9 mouse cellular contexts compared by ENCODE assay signal in the genomic region with DNA sequence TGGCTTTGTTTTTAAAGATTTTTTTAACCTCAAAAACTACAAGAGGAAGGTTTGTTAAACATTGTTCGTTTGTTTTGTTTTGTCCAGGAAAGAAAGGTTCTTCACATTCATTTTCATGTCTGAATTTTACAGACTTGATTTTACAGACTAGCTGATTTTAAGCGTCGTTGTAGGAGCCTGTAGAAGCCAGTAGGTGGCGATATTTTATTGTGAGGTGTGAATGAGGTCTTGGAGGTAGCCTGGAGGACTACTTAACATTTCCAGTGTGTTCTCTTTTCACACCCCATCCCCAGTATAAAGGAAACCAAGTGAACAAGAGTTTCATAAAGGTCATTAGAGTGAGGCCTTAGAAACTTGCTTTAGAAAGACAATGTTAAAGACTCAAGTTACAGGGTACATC. TPM values are rescaled to one million over a fixed set of nuclear protein-coding genes. Genes with fewer than 3 reads are reported as not detected.
DNase-seq lines count a peak whose midpoint lies in the region; ATAC-seq and TF ChIP-seq lines count a peak whose summit lies in the region.
"Had no signal": no experiment of that assay in that cellular context is flagged by ENCODE, and none has a peak within 500 bp of the region (broad histone marks: within the 10 kb centered on the region; RNA-seq: fewer than 3 reads in every experiment).

No protein-coding gene starts in this region.

- no peak overlapping the region for H3K4me2 ChIP-seq in forebrain, postnatal 0 days (ENCODE audit: low read depth)
- H3K4me2 ChIP-seq in forebrain, embryonic 11.5 days (ENCODE audit: low read depth, low read length, severe bottlenecking), result no peak overlapping the region
- H3K4me2 ChIP-seq in lung, embryonic 14.5 days, result peak overlapping the region; percentile 69

- ATAC-seq in forebrain, postnatal 0 days, result peak; percentile 48; the same call in 1 of the 2 replicates
- ATAC-seq in forebrain, embryonic 11.5 days (replicated peaks; ENCODE audit: low FRiP score), result no peak
- no peak for ATAC-seq in lung, embryonic 14.5 days (ENCODE audit: insufficient read depth)
- ATAC-seq in erythroid progenitor cell, adult 5-6 weeks (replicated peaks; ENCODE audit: low FRiP score, poor library complexity, severe bottlenecking), result no peak

- TF ChIP-seq CTCF in forebrain, postnatal 0 days (IDR thresholded peaks at IDR 0.05; ENCODE audit: low read depth), result peak; percentile 73
- TF ChIP-seq CTCF in lung, embryonic 14.5 days (IDR thresholded peaks at IDR 0.05; ENCODE audit: low read depth), result peak; percentile 77
- no peak for TF ChIP-seq CTCF in lung, adult 2 months (IDR thresholded peaks at IDR 0.05; ENCODE audit: insufficient read depth, low read length)

- TF ChIP-seq POLR2A in lung, adult 2 months (IDR thresholded peaks at IDR 0.05; ENCODE audit: borderline replicate concordance, extremely low read depth, low read depth, low read length), result no peak

- DNase-seq in forebrain, postnatal 0 days, result peak; percentile 72
- no peak for DNase-seq in forebrain, embryonic 11.5 days (ENCODE audit: low spot score)
- peak; percentile 90 for DNase-seq in lung, embryonic 14.5 days
- no peak for DNase-seq in lung, adult 2 months
- peak; percentile 51 to 63 for DNase-seq in cerebellum, postnatal 14 days
- peak; percentile 29 to 40 for DNase-seq in layer of hippocampus, postnatal 10 days (ENCODE audit: low spot score in 2 of 2)
- DNase-seq in thymus, postnatal 36 days, result no peak

- H3K27me3 ChIP-seq in forebrain, postnatal 0 days (ENCODE audit: insufficient read depth, low read length), result peaks cover 18% of the 10 kb centered on the region; the same call in 1 of the 2 replicates
- H3K27me3 ChIP-seq in forebrain, embryonic 11.5 days (ENCODE audit: control insufficient read depth, insufficient read depth, low read length), result peaks cover 19% of the 10 kb centered on the region
- H3K27me3 ChIP-seq in lung, embryonic 14.5 days (ENCODE audit: insufficient read depth, low read length), result peaks cover 15% of the 10 kb centered on the region; the same call in 1 of the 2 replicates

- 5% methylated on average over 4 of the region's 4 CpGs for WGBS in forebrain, postnatal 0 days
- 3% methylated on average over 4 of the region's 4 CpGs for WGBS in forebrain, embryonic 11.5 days
- WGBS in lung, embryonic 14.5 days, result 2% methylated on average over 4 of the region's 4 CpGs
- WGBS in lung, adult 2 months, result 3% methylated on average over 4 of the region's 4 CpGs

- no peak overlapping the region for H3K4me3 ChIP-seq in forebrain, postnatal 0 days (ENCODE audit: low read depth, low read length)
- no peak overlapping the region for H3K4me3 ChIP-seq in forebrain, embryonic 11.5 days (ENCODE audit: low read depth, low read length)
- no peak overlapping the region for H3K4me3 ChIP-seq in lung, embryonic 14.5 days (ENCODE audit: low read depth, low read length)
- no peak overlapping the region for H3K4me3 ChIP-seq in lung, adult 2 months (replicated peaks; ENCODE audit: extremely low read depth, low read depth, low read length)

- no peak overlapping the region for H3K9ac ChIP-seq in forebrain, postnatal 0 days
- no peak overlapping the region for H3K9ac ChIP-seq in forebrain, embryonic 11.5 days (ENCODE audit: low read length)
- H3K9ac ChIP-seq in lung, embryonic 14.5 days, result no peak overlapping the region
- H3K9ac ChIP-seq: heart, embryonic 15.5 days had no signal

- H3K27ac ChIP-seq in forebrain, postnatal 0 days (ENCODE audit: low read depth, low read length), result no peak overlapping the region
- no peak overlapping the region for H3K27ac ChIP-seq in forebrain, embryonic 11.5 days (ENCODE audit: low read depth, low read length)
- no peak overlapping the region for H3K27ac ChIP-seq in lung, embryonic 14.5 days (ENCODE audit: low read depth)
- H3K27ac ChIP-seq: heart, embryonic 15.5 days had no signal

- no peaks in the 10 kb centered on the region for H3K36me3 ChIP-seq in forebrain, postnatal 0 days (ENCODE audit: insufficient read depth)
- no peaks in the 10 kb centered on the region for H3K36me3 ChIP-seq in forebrain, embryonic 11.5 days (ENCODE audit: control insufficient read depth, insufficient read depth, low read length)
- no peaks in the 10 kb centered on the region for H3K36me3 ChIP-seq in lung, embryonic 14.5 days (ENCODE audit: insufficient read depth)
- H3K36me3 ChIP-seq: heart, embryonic 15.5 days had no signal

- H3K4me1 ChIP-seq in forebrain, postnatal 0 days (ENCODE audit: insufficient read depth), result no peaks in the 10 kb centered on the region
- peaks cover 4% of the 10 kb centered on the region; the same call in 1 of the 2 replicates for H3K4me1 ChIP-seq in forebrain, embryonic 11.5 days (replicated peaks; ENCODE audit: control insufficient read depth, insufficient read depth, low read length)
- H3K4me1 ChIP-seq in lung, embryonic 14.5 days (ENCODE audit: insufficient read depth), result 0 out of 2 replicates have a peak, but pooled peaks cover 5% of the 10 kb centered on the region
- no peaks in the 10 kb centered on the region; the same call in 1 of the 2 replicates for H3K4me1 ChIP-seq in lung, adult 2 months (ENCODE audit: control insufficient read depth, insufficient read depth, low read length)

- peaks cover 3% of the 10 kb centered on the region; the same call in 1 of the 2 replicates for H3K9me3 ChIP-seq in forebrain, postnatal 0 days (ENCODE audit: low read length)
- H3K9me3 ChIP-seq in forebrain, embryonic 11.5 days (ENCODE audit: control insufficient read depth, low read length), result 0 out of 2 replicates have a peak, but pooled peaks cover 2% of the 10 kb centered on the region
- no peaks in the 10 kb centered on the region for H3K9me3 ChIP-seq in lung, embryonic 14.5 days (ENCODE audit: low read depth, low read length)
- H3K9me3 ChIP-seq: heart, embryonic 15.5 days had no signal

RNA-seq across cellular contexts. Expression of a gene that starts 1.0 kb away (rescaled TPM):
- 1.0 and 1.4 TPM in 2 replicates for total RNA-seq in forebrain, postnatal 0 days (2014; rRNA removed)
- 0.96 and 1.6 TPM in 2 replicates for polyA plus RNA-seq in forebrain, postnatal 0 days (2015; fragmentation: Nextera tagmentation; extraction: Ambion mirVana)
- 2.5 TPM in 2 replicates for polyA plus RNA-seq in forebrain, embryonic 11.5 days (2014; fragmentation: Nextera tagmentation; extraction: Ambion mirVana)
- 16.6 and 18.4 TPM in 2 replicates for polyA plus RNA-seq in lung, embryonic 14.5 days (2014; fragmentation: Nextera tagmentation; extraction: Ambion mirVana)
- 0.25 and 0.31 TPM in 2 replicates for polyA plus RNA-seq in lung, adult 2 months (2012; rRNA removed)
- 1 to 10 TPM; 1.3 to 2.1 TPM for total RNA-seq in layer of hippocampus, postnatal 10 days (2021)
- not detected in 2 replicates for total RNA-seq in erythroid progenitor cell, adult 5-6 weeks (2015; ENCODE audit: low replicate concordance)
- total RNA-seq in erythroid progenitor cell, adult 5-6 weeks (2017; ENCODE audit: low replicate concordance), result not detected in 2 replicates

RNA-seq across cellular contexts. Expression of a gene that starts 26.5 kb away (rescaled TPM):
- total RNA-seq in forebrain, postnatal 0 days (2014; rRNA removed), result 0.15 and 0.43 TPM in 2 replicates
- 0.15 and 0.22 TPM in 2 replicates for polyA plus RNA-seq in forebrain, postnatal 0 days (2015; fragmentation: Nextera tagmentation; extraction: Ambion mirVana)
- polyA plus RNA-seq in forebrain, embryonic 11.5 days (2014; fragmentation: Nextera tagmentation; extraction: Ambion mirVana), result not detected in 2 replicates
- 0.46 and 1.0 TPM in 2 replicates for polyA plus RNA-seq in lung, embryonic 14.5 days (2014; fragmentation: Nextera tagmentation; extraction: Ambion mirVana)
- polyA plus RNA-seq in lung, adult 2 months (2012; rRNA removed), result 5.5 and 13.8 TPM in 2 replicates
- under 1 TPM; 0.18 to 0.25 TPM for total RNA-seq in layer of hippocampus, postnatal 10 days (2021)
- not detected in 2 replicates for total RNA-seq in erythroid progenitor cell, adult 5-6 weeks (2015; ENCODE audit: low replicate concordance)
- not detected in 2 replicates for total RNA-seq in erythroid progenitor cell, adult 5-6 weeks (2017; ENCODE audit: low replicate concordance)

Comparison
In these comparisons a context has a peak if more than half of its experiments do, and no peak if none do; other contexts are left out.
1. DNase-seq: peak in forebrain, postnatal 0 days (single experiment), lung, embryonic 14.5 days (single experiment), cerebellum, postnatal 14 days (2 of 2) and layer of hippocampus, postnatal 10 days (2 of 2); none in forebrain, embryonic 11.5 days (single experiment), lung, adult 2 months (single experiment) and thymus, postnatal 36 days (0 of 2).